Mouse (Mus musculus) heart, adult 2 months (tissue): ENCODE results near the gene Cd300a. TPM values are rescaled to one million over a fixed set of nuclear protein-coding genes. Genes with fewer than 3 reads are reported as not detected.

Experiments used
- DNase-seq, 2 experiments: peaks; one replicate each; pipeline ENCODE4 v3.0.0; 2021
- H3K27ac ChIP-seq: fragments of 200-600 bp; 2 replicates; pipeline ENCODE4 v1.8.1; 2022
- H3K27me3 ChIP-seq: fragments of 200-500 bp; 2 replicates; pipeline ENCODE4 v1.6.1; 2012; ENCODE audit warnings: mild to moderate bottlenecking, low read length, inconsistent platforms, mixed read lengths; ENCODE audit not compliant: control insufficient read depth, insufficient read depth
- H3K36me3 ChIP-seq: fragments of 200-500 bp; 2 replicates; pipeline ENCODE4 v1.6.1; 2012; ENCODE audit warnings: low read length, inconsistent platforms; ENCODE audit not compliant: control insufficient read depth, insufficient read depth
- H3K4me1 ChIP-seq: fragments of 200-500 bp; 2 replicates; pipeline ENCODE4 v1.6.1; 2011; ENCODE audit warnings: low read length; ENCODE audit not compliant: control insufficient read depth, insufficient read depth
- H3K4me3 ChIP-seq: fragments of 200-600 bp; 2 replicates; pipeline ENCODE4 v1.8.1; 2022
- H3K79me2 ChIP-seq: fragments of 200-500 bp; replicated peaks from 2 replicates; pipeline ENCODE4 v1.6.1; 2012; ENCODE audit warnings: mild to moderate bottlenecking, inconsistent platforms, low read length, moderate library complexity, mixed read lengths; ENCODE audit not compliant: control insufficient read depth, insufficient read depth
- H3K9ac ChIP-seq: fragments of 200-500 bp; 2 replicates; pipeline ENCODE4 v1.6.1; 2012; ENCODE audit warnings: low read depth, mild to moderate bottlenecking, control low read depth, inconsistent platforms, low read length, mixed read lengths
- CTCF ChIP-seq: fragments of 200-600 bp; IDR thresholded peaks from 2 replicates; pipeline ENCODE4 v1.8.1; 2022; ENCODE audit warnings: antibody characterized with exemption, mild to moderate bottlenecking, moderate library complexity
- EP300 ChIP-seq: fragments of 200-500 bp; IDR thresholded peaks from 2 replicates; pipeline ENCODE4 v1.6.1; 2011; ENCODE audit warnings: low read depth, low read length, control low read depth; ENCODE audit not compliant: insufficient read depth
- POLR2A ChIP-seq: fragments of 200-500 bp; IDR thresholded peaks from 2 replicates; pipeline ENCODE4 v1.6.1; 2011; ENCODE audit warnings: mild to moderate bottlenecking, low read depth, low read length, control low read depth; ENCODE audit not compliant: insufficient read depth
- WGBS: fragments of 180-500 bp; shearing (Covaris S2); methylation state at CpG from one replicate; pipeline ENCODE4 v1.1.7; 2018; 5-methylcytosine and 5-hydroxymethylcytosine counted together
- intact Hi-C: fragments of 180-260 bp; cut with DNase I; formaldehyde crosslinking; loops from one replicate; pipeline ENCODE4 v1.15.1; 2025
- polyA plus RNA-seq: library from polyadenylated mRNA; depleted of rRNA; stranded (reverse); fragments of >200 nt; gene quantifications from 2 replicates; pipeline ENCODE4 v1.2.3, GENCODE M21; 2012
- total RNA-seq, 2 experiments: library from RNA; stranded (reverse); gene quantifications; 2 replicates each; pipeline ENCODE4 v1.2.3; 2021

Cd300a gene
- total and polyA plus RNA-seq, 3 experiments = 0.77 to 1.1 (median 0.89) TPM

- Histone ChIP-seq H3K4me1 (no peaks in the 10 kb centered on the region; the same call in 1 of the 2 replicates), H3K36me3 (no peaks in the 10 kb centered on the region), H3K9ac (no peak overlapping the region), H3K4me3 (no peak overlapping the region), H3K27me3 (no peaks in the 10 kb centered on the region), H3K27ac (no peak overlapping the region), H3K79me2 (no peaks in the 10 kb centered on the region)
- no peak for DNase-seq
- TF ChIP-seq POLR2A (no peak), EP300 (no peak), CTCF (no peak)
- 46% methylated on average over 2 of the region's 2 CpGs for WGBS
- intact Hi-C loops = no loop called here
These were observed 40.3 kb upstream of the Cd300a start for GRCm38 (mm10) chr11:114849572-114849971.

- Histone ChIP-seq H3K9ac (no peak overlapping the region), H3K4me1 (no peaks in the 10 kb centered on the region; the same call in 1 of the 2 replicates), H3K27ac (no peak overlapping the region), H3K79me2 (no peaks in the 10 kb centered on the region), H3K36me3 (no peaks in the 10 kb centered on the region), H3K27me3 (no peaks in the 10 kb centered on the region), H3K4me3 (no peak overlapping the region)
- TF ChIP-seq POLR2A (no peak), CTCF (no peak), EP300 (no peak)
- DNase-seq = no peak
- intact Hi-C loops = no loop called here
- 74% methylated on average over 5 of the region's 5 CpGs for WGBS
These were observed 39.8 kb upstream of the Cd300a start for GRCm38 (mm10) chr11:114850066-114850451.

- TF ChIP-seq POLR2A (no peak), EP300 (no peak), CTCF (no peak)
- Histone ChIP-seq H3K36me3 (no peaks in the 10 kb centered on the region), H3K27me3 (no peaks in the 10 kb centered on the region), H3K4me3 (peak within 1 kb of the TSS; percentile 58), H3K27ac (peak within 1 kb of the TSS; percentile 76), H3K4me1 (no peaks in the 10 kb centered on the region; the same call in 1 of the 2 replicates), H3K79me2 (no peaks in the 10 kb centered on the region), H3K9ac (peak within 1 kb of the TSS; percentile 41)
- peak; percentile 66 to 72 for DNase-seq
- intact Hi-C loops = no loop called here
- WGBS = 5% methylated on average over 32 of the region's 43 CpGs
These were observed 39.2 kb upstream of the Cd300a start, which contains the start of gene Gprc5c for GRCm38 (mm10) chr11:114850452-114851268. Gene Gprc5c, plus strand, starts transcription at chr11:114851152.

- H3K79me2 ChIP-seq = no peaks in the 10 kb centered on the region
- no peaks in the 10 kb centered on the region; the same call in 1 of the 2 replicates for H3K4me1 ChIP-seq
- H3K27me3 ChIP-seq = no peaks in the 10 kb centered on the region
- TF ChIP-seq EP300 = no peak
- TF ChIP-seq POLR2A = no peak
- no peak for TF ChIP-seq CTCF
- intact Hi-C loops = no loop called here
- peak overlapping the region; percentile 58 for H3K4me3 ChIP-seq
- peak overlapping the region; percentile 76 for H3K27ac ChIP-seq
- DNase-seq = no peak
- peak overlapping the region; percentile 41 for H3K9ac ChIP-seq
- no peaks in the 10 kb centered on the region for H3K36me3 ChIP-seq
- WGBS = under 1% methylated on average over 27 of the region's 27 CpGs
These were observed 38.6 kb upstream of the Cd300a start for GRCm38 (mm10) chr11:114851269-114851607.

GRCm38 (mm10) chr11:114851608-114852310, 38.1 kb upstream of the Cd300a start:
- Histone ChIP-seq H3K4me3 (peak overlapping the region; percentile 58), H3K36me3 (no peaks in the 10 kb centered on the region), H3K27me3 (no peaks in the 10 kb centered on the region), H3K9ac (peak overlapping the region; percentile 41), H3K79me2 (no peaks in the 10 kb centered on the region), H3K4me1 (no peaks in the 10 kb centered on the region; the same call in 1 of the 2 replicates), H3K27ac (peak overlapping the region; percentile 76)
- WGBS = under 1% methylated on average over 64 of the region's 65 CpGs
- intact Hi-C loops = no loop called here
- TF ChIP-seq POLR2A (peak; percentile 20; the same call in 1 of the 2 replicates), CTCF (no peak)
- DNase-seq = peak; percentile 73 to 76
